Mouse (Mus musculus): ENCODE measurements around the gene Tmc6. TPM values are rescaled to one million over a fixed set of nuclear protein-coding genes. Genes with fewer than 3 reads are reported as not detected.

The Tmc6 gene
- total RNA-seq, 1 experiment: 36.0 TPM

DNA sequence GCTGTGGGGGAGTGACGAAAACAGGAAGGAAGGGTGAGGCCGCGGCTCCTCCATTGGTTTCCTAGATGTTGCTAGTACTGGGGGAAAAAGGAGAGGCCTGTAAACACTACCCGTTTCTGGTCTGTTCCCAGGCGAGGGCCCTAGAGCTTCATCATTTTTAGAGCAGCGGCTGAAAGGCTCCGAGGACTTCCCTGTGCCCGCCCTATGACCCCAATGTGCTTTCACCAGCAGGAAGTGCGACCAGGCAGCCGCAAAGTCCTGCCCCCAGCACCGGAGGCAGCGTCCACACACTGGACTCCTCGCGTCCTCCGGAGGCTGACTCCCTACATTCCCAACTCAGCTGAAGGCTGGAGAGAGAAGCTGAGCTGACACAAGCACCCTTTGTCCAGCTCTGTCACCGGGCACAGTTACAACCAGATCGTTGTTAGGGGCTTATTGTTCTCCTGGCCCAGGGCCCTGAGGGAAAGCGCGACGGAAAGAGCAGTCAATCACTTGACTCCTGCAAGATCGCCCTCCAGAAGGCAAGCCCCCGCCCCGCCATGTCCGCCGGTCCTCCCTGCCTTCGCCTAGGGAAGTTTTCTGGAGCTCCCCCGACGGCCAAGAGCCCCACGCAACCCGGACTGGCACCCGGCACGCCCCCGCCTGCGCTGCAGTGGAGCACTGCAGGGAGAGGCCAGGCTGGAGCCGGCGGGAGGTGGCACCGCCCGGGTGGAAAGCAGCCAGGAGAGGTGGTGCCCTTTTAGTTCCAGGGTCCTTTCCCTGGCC, 2.4 kb downstream of the Tmc6 start:
- Histone ChIP-seq H3K4me1 (ENCODE audit: control insufficient read depth in 2 of 2, insufficient read depth in 2 of 2, low read length in 2 of 2, poor library complexity in 1 of 2) (peaks cover 8 to 29% of the 10 kb centered on the region in 2 experiments; a peak in 3 of 4 replicates), H3K4me3 (ENCODE audit: insufficient read depth in 1 of 2, low read depth in 1 of 2, low read length in 2 of 2, poor library complexity in 1 of 2, severe bottlenecking in 1 of 2) (peak overlapping the region; percentile 73 to 78), H3K9ac (ENCODE audit: insufficient read depth, low read depth, low read length, poor library complexity, severe bottlenecking) (peak overlapping the region; percentile 74; the same call in 1 of the 2 replicates), H3K36me3 (ENCODE audit: control insufficient read depth, insufficient read depth, low read length, poor library complexity, severe bottlenecking) (peaks cover 22% of the 10 kb centered on the region), H3K9me3 (ENCODE audit: control insufficient read depth, insufficient read depth, low read depth, low read length) (no peaks in the 10 kb centered on the region), H3K27ac (ENCODE audit: insufficient read depth, low read depth, low read length, poor library complexity, severe bottlenecking) (no peak overlapping the region)
- in situ Hi-C loops (cut with MboI; ENCODE audit: low sequenced_read_pairs in 2 of 2, unreplicated experiment in 2 of 2): no loop called here
- DNase-seq (ENCODE audit: low read depth, low spot score): no peak
- TF ChIP-seq ZC3H11A (IDR thresholded peaks at IDR 0.05; ENCODE audit: borderline replicate concordance, low read depth, low read length) (no peak), MAFK (IDR thresholded peaks at IDR 0.05; ENCODE audit: insufficient read depth, low read depth, low read length) (no peak), HCFC1 (IDR thresholded peaks at IDR 0.05; ENCODE audit: borderline replicate concordance, insufficient read depth, low read length) (no peak), ZNF384 (IDR thresholded peaks at IDR 0.05; ENCODE audit: low read depth, low read length) (no peak), CHD2 (IDR thresholded peaks at IDR 0.05; ENCODE audit: low read depth, low read length) (no peak)

DNA sequence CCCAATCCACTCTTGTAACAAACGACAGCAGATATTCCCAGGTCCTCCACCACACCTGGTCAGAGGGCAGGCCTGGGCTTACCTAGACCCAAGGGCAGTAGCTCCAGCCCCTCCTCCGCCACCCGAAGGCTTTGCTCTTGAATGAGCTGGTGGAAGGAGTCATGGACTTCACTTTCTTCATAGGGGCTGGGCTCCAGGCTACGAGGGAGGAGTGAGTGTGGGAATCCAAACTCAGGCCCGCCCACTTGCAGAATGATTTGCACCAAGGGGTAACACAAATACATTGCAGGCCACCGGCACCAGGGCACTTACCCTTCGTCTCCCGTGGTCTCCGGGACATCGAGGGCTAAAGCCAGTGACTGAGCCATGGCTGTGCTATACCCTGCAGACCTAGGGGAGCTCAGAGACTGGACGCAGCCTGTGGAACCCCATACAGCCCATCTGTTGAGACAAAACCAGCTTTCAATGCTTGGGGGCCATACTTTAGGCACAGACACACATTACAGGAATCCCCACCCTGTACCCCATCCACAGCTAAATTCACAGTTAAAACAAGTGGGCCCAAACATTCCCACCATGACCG, 3.1 kb downstream of the Tmc6 start:
- Histone ChIP-seq H3K4me1 (ENCODE audit: control insufficient read depth in 2 of 2, insufficient read depth in 2 of 2, low read length in 2 of 2, poor library complexity in 1 of 2) (peaks cover 5 to 29% of the 10 kb centered on the region in 2 experiments; a peak in 3 of 4 replicates), H3K36me3 (ENCODE audit: control insufficient read depth, insufficient read depth, low read length, poor library complexity, severe bottlenecking) (peaks cover 29% of the 10 kb centered on the region), H3K9ac (ENCODE audit: insufficient read depth, low read depth, low read length, poor library complexity, severe bottlenecking) (peak overlapping the region; percentile 35; the same call in 1 of the 2 replicates), H3K27ac (ENCODE audit: insufficient read depth, low read depth, low read length, poor library complexity, severe bottlenecking) (no peak overlapping the region), H3K9me3 (ENCODE audit: control insufficient read depth, insufficient read depth, low read depth, low read length) (no peaks in the 10 kb centered on the region), H3K4me3 (ENCODE audit: insufficient read depth in 1 of 2, low read depth in 1 of 2, low read length in 2 of 2, poor library complexity in 1 of 2, severe bottlenecking in 1 of 2) (peak overlapping the region; percentile 73 to 78)
- DNase-seq (ENCODE audit: low read depth, low spot score): no peak
- in situ Hi-C loops (cut with MboI; ENCODE audit: low sequenced_read_pairs in 2 of 2, unreplicated experiment in 2 of 2): no loop called here
- no peak for TF ChIP-seq ZNF384 (IDR thresholded peaks at IDR 0.05; ENCODE audit: low read depth, low read length)
- no peak for TF ChIP-seq CHD2 (IDR thresholded peaks at IDR 0.05; ENCODE audit: low read depth, low read length)
- TF ChIP-seq HCFC1 (IDR thresholded peaks at IDR 0.05; ENCODE audit: borderline replicate concordance, insufficient read depth, low read length): no peak
- TF ChIP-seq ZC3H11A (IDR thresholded peaks at IDR 0.05; ENCODE audit: borderline replicate concordance, low read depth, low read length): no peak
- no peak for TF ChIP-seq MAFK (IDR thresholded peaks at IDR 0.05; ENCODE audit: insufficient read depth, low read depth, low read length)

DNA sequence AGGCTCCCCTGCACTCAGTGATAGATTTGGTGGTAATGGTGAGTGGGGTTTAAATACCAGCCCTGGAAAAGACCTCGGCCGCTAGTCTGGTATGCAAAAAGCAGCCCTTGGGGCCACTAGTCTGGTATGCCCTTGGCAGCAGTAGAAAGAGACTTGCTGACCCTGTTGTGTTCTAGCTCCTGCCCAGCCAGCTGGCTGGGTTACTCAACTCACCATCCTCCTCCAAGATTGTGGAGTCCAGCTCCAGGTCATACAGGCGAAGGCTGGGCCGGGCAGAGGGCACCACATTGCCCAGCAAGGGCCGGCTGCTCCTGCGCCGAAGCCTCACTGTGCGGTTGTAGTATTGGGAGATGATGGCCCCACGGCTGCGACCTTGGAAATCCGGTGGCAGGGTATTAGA, 4.0 kb downstream of the Tmc6 start:
- no peak overlapping the region for H3K4me3 ChIP-seq (ENCODE audit: insufficient read depth in 1 of 2, low read depth in 1 of 2, low read length in 2 of 2, poor library complexity in 1 of 2, severe bottlenecking in 1 of 2)
- TF ChIP-seq CHD2 (IDR thresholded peaks at IDR 0.05; ENCODE audit: low read depth, low read length) (no peak), HCFC1 (IDR thresholded peaks at IDR 0.05; ENCODE audit: borderline replicate concordance, insufficient read depth, low read length) (no peak), ZC3H11A (IDR thresholded peaks at IDR 0.05; ENCODE audit: borderline replicate concordance, low read depth, low read length) (no peak), ZNF384 (IDR thresholded peaks at IDR 0.05; ENCODE audit: low read depth, low read length) (no peak), MAFK (IDR thresholded peaks at IDR 0.05; ENCODE audit: insufficient read depth, low read depth, low read length) (no peak)
- in situ Hi-C loops (cut with MboI; ENCODE audit: low sequenced_read_pairs in 2 of 2, unreplicated experiment in 2 of 2): no loop called here
- H3K36me3 ChIP-seq (ENCODE audit: control insufficient read depth, insufficient read depth, low read length, poor library complexity, severe bottlenecking): peaks cover 30% of the 10 kb centered on the region
- no peak for DNase-seq (ENCODE audit: low read depth, low spot score)
- no peaks in the 10 kb centered on the region for H3K9me3 ChIP-seq (ENCODE audit: control insufficient read depth, insufficient read depth, low read depth, low read length)
- no peak overlapping the region for H3K9ac ChIP-seq (ENCODE audit: insufficient read depth, low read depth, low read length, poor library complexity, severe bottlenecking)
- peaks cover 4 to 22% of the 10 kb centered on the region in 2 experiments; a peak in 3 of 4 replicates for H3K4me1 ChIP-seq (ENCODE audit: control insufficient read depth in 2 of 2, insufficient read depth in 2 of 2, low read length in 2 of 2, poor library complexity in 1 of 2)
- H3K27ac ChIP-seq (ENCODE audit: insufficient read depth, low read depth, low read length, poor library complexity, severe bottlenecking): no peak overlapping the region

DNA sequence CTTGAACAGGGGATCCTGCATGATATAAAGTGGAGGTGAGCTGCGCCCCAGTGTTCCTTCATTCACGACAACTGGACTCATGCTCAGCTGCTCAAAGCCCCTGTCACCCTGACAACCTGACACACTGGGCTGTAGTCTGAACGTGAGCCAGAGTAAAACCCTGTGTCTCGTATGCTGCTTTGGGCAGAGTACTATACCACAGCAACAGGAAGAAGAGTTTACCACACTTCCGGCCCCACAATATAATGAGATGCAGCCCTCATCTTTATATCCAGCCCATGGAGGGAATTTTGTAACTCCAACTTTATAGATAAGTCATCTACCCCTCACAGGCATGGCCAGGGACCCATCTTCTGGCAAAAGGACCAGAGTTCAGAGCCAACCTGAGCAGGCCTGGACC, 4.9 kb downstream of the Tmc6 start:
- no peak overlapping the region for H3K4me3 ChIP-seq (ENCODE audit: insufficient read depth in 1 of 2, low read depth in 1 of 2, low read length in 2 of 2, poor library complexity in 1 of 2, severe bottlenecking in 1 of 2)
- H3K27ac ChIP-seq (ENCODE audit: insufficient read depth, low read depth, low read length, poor library complexity, severe bottlenecking): no peak overlapping the region
- H3K9ac ChIP-seq (ENCODE audit: insufficient read depth, low read depth, low read length, poor library complexity, severe bottlenecking): no peak overlapping the region
- H3K36me3 ChIP-seq (ENCODE audit: control insufficient read depth, insufficient read depth, low read length, poor library complexity, severe bottlenecking): peaks cover 30% of the 10 kb centered on the region
- peaks cover 2 to 18% of the 10 kb centered on the region in 2 experiments; a peak in 2 of 4 replicates for H3K4me1 ChIP-seq (ENCODE audit: control insufficient read depth in 2 of 2, insufficient read depth in 2 of 2, low read length in 2 of 2, poor library complexity in 1 of 2)
- no peak for DNase-seq (ENCODE audit: low read depth, low spot score)
- TF ChIP-seq ZC3H11A (IDR thresholded peaks at IDR 0.05; ENCODE audit: borderline replicate concordance, low read depth, low read length) (no peak), ZNF384 (IDR thresholded peaks at IDR 0.05; ENCODE audit: low read depth, low read length) (no peak), CHD2 (IDR thresholded peaks at IDR 0.05; ENCODE audit: low read depth, low read length) (no peak), MAFK (IDR thresholded peaks at IDR 0.05; ENCODE audit: insufficient read depth, low read depth, low read length) (no peak), HCFC1 (IDR thresholded peaks at IDR 0.05; ENCODE audit: borderline replicate concordance, insufficient read depth, low read length) (no peak)
- in situ Hi-C loops (cut with MboI; ENCODE audit: low sequenced_read_pairs in 2 of 2, unreplicated experiment in 2 of 2): no loop called here
- H3K9me3 ChIP-seq (ENCODE audit: control insufficient read depth, insufficient read depth, low read depth, low read length): no peaks in the 10 kb centered on the region

Measured in ES-E14 (cell line).